Mouse (Mus musculus) bone marrow macrophage, adult 2 months (primary cell): ENCODE results near the gene Ano1. TPM values are rescaled to one million over a fixed set of nuclear protein-coding genes. Genes with fewer than 3 reads are reported as not detected.

Source experiments
- H3K27ac ChIP-seq: 2 replicates; pipeline ENCODE4 v1.5.1; 2012; ENCODE audit warnings: low read depth, low read length; ENCODE audit not compliant: insufficient read depth
- H3K4me1 ChIP-seq: 2 replicates; pipeline ENCODE4 v1.6.1; 2012; ENCODE audit warnings: low read length; ENCODE audit not compliant: control insufficient read depth, insufficient read depth
- H3K4me3 ChIP-seq: 2 replicates; pipeline ENCODE4 v1.5.1; 2012; ENCODE audit warnings: mild to moderate bottlenecking, low read length, moderate library complexity; ENCODE audit not compliant: insufficient read depth
- CTCF ChIP-seq: IDR thresholded peaks from 2 replicates; pipeline ENCODE4 v1.5.1; 2012; ENCODE audit warnings: low read depth, mild to moderate bottlenecking, low read length, moderate library complexity
- POLR2A ChIP-seq: IDR thresholded peaks from 2 replicates; pipeline ENCODE4 v1.6.1; 2012; ENCODE audit warnings: mild to moderate bottlenecking, low read depth, low read length, borderline replicate concordance
- polyA plus RNA-seq: library from polyadenylated mRNA; stranded (reverse); fragments of >200 nt; gene quantifications from 2 replicates; pipeline ENCODE4 v1.2.4, GENCODE M21; 2012; ENCODE audit not compliant: missing spikeins, insufficient read depth, insufficient read length

Ano1 gene
- polyA plus RNA-seq, 1 experiment, result not detected

- Histone ChIP-seq H3K27ac (no peak overlapping the region), H3K4me3 (no peak overlapping the region), H3K4me1 (no peaks in the 10 kb centered on the region)
- TF ChIP-seq CTCF (no peak), POLR2A (no peak)
Measured at GRCm38 (mm10) chr7:144604291-144604690, 147.5 kb downstream of the Ano1 start.

DNA sequence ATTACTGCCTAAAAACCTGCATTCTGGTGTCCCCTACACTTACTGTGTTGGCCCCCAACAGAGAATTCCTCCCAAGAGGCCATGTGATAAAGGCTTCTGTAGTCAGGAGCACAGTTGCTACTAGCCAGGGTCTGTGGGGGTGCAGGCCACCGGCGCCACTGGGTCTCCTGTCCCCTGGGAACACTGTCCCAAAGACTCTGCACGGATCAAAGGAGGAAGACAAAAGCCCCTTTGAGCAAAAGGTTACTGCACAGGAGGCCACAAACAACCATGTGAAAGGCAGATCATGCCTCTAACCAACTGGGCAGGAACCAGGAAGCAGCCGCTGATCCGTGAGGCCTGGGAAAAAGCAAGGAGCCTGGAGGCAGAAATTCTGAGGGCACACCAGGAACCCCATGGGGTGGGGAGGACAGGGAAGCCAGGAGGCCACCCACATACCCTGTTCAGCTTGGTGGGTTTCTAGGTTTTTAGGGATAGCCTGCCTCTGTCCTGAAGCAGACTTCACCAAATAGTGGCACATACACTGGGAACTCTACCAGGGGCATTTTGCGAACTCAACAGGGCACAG is 151.4 kb downstream of the Ano1 start:
- no peak overlapping the region for H3K27ac ChIP-seq
- no peak for TF ChIP-seq CTCF
- TF ChIP-seq POLR2A, result no peak
- no peaks in the 10 kb centered on the region for H3K4me1 ChIP-seq
- no peak overlapping the region for H3K4me3 ChIP-seq

DNA sequence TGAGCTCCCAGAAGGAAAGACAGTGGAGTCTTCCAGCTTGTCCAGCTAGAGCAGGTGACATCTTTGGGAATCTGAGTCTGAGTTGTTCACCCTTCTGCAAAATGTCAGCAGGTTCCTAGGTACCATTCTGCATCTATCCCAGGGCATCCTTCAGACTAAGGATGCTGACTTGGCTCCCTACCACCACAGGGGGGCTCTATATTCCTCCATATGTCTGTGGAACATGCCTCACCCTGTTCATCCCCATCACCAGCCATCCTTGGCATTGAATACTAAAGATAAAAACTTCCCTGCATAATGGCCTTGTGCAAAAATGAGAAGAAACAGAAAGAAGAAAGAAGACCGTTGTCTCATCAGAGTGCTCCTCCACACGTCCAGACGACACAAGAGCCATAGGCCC is 162.3 kb downstream of the Ano1 start:
- H3K27ac ChIP-seq, result no peak overlapping the region
- TF ChIP-seq POLR2A (no peak), CTCF (no peak)
- no peak overlapping the region for H3K4me3 ChIP-seq
- no peaks in the 10 kb centered on the region for H3K4me1 ChIP-seq

- peaks cover 6% of the 10 kb centered on the region for H3K4me1 ChIP-seq
- no peak overlapping the region for H3K4me3 ChIP-seq
- no peak for TF ChIP-seq POLR2A
- TF ChIP-seq CTCF, result no peak
- no peak overlapping the region for H3K27ac ChIP-seq
Measured at GRCm38 (mm10) chr7:144587291-144587690, 164.5 kb downstream of the Ano1 start.

GRCm38 (mm10) chr7:144585648-144586047 is 166.1 kb downstream of the Ano1 start:
- no peak for TF ChIP-seq POLR2A
- peak; percentile 96 for TF ChIP-seq CTCF
- H3K4me1 ChIP-seq, result peaks cover 12% of the 10 kb centered on the region
- H3K27ac ChIP-seq, result no peak overlapping the region
- H3K4me3 ChIP-seq, result no peak overlapping the region

GRCm38 (mm10) chr7:144583619-144584018 is 168.2 kb downstream of the Ano1 start:
- Histone ChIP-seq H3K27ac (no peak overlapping the region), H3K4me1 (peaks cover 31% of the 10 kb centered on the region), H3K4me3 (no peak overlapping the region)
- TF ChIP-seq POLR2A, result no peak
- no peak for TF ChIP-seq CTCF

DNA sequence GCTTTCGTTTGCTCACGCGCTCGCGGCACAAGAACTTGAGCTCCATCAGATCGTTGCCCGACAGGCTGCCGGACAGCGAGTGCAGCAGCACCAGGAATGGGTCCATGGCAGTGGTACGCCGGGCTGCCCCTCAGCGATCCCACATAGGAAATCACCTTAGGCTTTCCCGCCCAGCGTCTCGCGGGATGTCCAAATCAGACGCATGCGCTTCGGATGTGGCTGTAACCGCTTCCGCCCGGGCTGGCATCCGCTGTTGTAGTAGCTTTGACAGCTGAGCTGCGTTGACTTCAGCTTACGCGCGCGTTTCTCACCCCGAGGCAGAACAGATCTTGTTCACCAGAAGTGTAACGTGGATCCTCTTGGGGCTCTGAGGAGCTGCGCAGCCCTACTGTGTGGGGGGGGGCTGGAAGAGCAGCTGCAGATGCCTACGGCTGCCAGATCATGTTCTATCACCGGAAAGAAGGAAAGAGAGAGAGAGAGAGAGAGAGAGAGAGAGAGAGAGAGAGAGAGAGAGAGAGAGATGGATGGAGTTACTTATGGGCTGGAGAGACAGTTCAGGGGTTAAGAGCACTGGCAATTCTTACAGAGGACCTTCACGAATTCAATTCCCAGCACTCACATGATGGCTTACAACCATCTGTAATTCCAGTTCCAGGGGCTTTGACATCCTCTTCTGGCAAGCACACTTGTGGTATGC is 169.3 kb downstream of the Ano1 start, which contains the start of gene Fadd:
Gene Fadd (minus strand): TSS at position 180 of the 697 bp plus-strand sequence.
- H3K27ac ChIP-seq, result peak within 1 kb of the TSS; percentile 94
- H3K4me1 ChIP-seq, result peaks cover 42% of the 10 kb centered on the region
- peak within 1 kb of the TSS; percentile 100 for H3K4me3 ChIP-seq
- TF ChIP-seq POLR2A, result no peak
- TF ChIP-seq CTCF, result no peak

DNA sequence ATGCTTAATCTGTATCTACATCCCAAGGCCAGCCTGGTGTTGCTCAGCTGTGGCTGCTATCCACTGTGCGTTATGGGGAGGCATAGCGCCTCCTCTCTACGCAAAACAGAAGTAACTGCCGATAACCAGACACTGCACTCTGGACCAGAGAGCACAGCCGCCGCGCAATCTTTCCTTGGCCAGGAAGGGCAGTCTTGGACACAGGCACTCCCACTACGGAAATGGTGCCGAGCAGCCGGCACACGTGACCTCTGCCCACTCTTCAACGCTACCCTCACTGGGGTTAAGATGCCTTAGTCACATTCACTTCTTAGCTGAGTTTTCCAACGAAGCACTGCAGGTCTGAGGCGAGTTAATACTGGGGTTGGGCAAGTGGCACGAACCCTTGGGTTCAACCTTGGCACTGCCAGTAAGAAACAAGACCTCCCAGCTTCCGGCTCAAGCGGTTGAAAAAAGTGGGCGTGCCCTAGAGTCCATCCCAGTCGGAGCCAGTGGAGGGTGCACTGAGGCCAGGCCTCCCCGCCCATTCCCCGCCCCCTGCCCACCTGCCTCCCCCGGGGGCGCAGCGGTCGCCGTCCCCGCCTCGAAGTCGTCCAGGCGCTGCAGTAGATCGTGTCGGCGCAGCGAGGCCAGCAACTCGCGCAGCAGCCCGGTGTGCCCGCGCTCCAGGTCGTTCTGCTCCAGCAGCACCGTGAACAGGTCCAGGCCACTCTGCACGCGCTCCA is 170.1 kb downstream of the Ano1 start:
- TF ChIP-seq POLR2A (no peak; the same call in 1 of the 2 replicates), CTCF (peak; percentile 55)
- H3K4me3 ChIP-seq, result peak overlapping the region; percentile 100
- H3K4me1 ChIP-seq, result peaks cover 49% of the 10 kb centered on the region
- H3K27ac ChIP-seq, result peak overlapping the region; percentile 94

GRCm38 (mm10) chr7:144577876-144578275 is 173.9 kb downstream of the Ano1 start:
- TF ChIP-seq CTCF, result no peak
- TF ChIP-seq POLR2A, result no peak

DNA sequence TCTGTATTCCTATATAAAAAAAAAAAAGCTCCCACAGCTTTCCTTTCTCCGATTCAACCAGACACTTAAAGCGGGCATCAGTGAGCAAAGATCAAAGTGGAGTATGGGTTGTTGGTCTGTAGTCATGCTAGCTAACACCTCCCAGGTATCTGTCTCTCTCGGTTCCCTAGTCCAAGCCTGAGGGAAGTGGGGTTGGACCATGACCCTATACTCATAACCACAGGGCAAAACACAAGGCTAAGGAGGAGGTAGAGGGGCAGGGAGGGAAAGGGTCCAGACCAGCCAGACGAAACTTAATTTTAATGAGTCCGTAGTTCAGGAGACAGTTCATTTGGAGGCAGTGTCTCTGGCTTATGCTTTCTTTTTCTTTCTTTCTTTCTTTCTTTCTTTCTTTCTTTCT is 179.5 kb downstream of the Ano1 start:
- no peak for TF ChIP-seq CTCF
- no peak for TF ChIP-seq POLR2A
- H3K27ac ChIP-seq, result no peak overlapping the region
- peaks cover 39% of the 10 kb centered on the region for H3K4me1 ChIP-seq

More at GRCm38 (mm10) chr7:144577876-144578275, 173.9 kb downstream of the Ano1 start:
- Histone ChIP-seq H3K27ac (peak overlapping the region; percentile 86), H3K4me3 (no peak overlapping the region), H3K4me1 (peaks cover 51% of the 10 kb centered on the region)

More for the DNA sequence above, 179.5 kb downstream of the Ano1 start:
- no peak overlapping the region for H3K4me3 ChIP-seq
